Mouse (Mus musculus) kidney, postnatal 14 days (tissue): Measurements from ENCODE around the gene Gjc1.
A peak's percentile ranks its signal among the peaks of the same experiment; 100 is the strongest.

Source experiments
- DNase-seq: peaks from one replicate; pipeline ENCODE4 v3.0.0; 2022; ENCODE audit warnings: mixed read lengths

The Gjc1 gene

DNA sequence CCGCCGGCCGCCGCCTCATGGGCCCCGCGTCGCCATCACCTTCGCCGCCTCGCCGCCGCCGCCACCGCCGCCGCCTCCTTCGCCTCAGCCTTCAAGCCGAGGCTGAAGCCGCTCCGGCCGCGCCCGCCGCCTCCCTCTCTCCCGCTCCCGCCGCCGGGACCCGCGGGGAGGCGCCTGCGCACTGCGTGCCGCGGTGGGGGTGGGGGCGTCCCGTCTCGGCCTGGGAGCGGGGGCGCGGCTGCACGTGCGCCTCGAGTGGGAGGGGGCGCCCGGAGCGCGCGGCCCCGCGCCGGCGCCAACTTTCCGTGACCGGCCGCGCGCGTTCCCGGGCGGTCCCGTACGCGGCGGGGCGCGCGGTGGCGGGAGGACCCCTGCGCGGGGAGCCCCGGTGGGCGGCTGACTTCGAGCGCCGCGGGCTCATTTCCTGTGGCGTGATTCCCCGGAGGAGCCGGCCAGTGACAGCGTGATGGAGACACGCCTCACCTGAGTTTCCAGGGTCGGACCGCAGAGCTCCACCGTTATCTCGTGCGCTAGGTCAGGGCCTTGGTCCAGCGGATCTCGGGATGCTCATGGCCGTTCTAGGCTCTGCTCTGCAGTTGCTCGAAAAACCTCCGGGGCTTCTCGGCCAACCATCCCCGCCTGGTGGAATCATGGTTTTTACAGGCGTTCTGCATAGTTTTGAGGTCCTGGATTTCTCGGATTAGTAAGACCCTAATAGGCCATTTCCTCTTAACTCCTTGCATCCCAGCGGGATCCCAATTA is at the start of gene Gjc1:
Gene Gjc1 (minus strand): TSS at position 680 of the 762 bp plus-strand sequence.
- peak; percentile 79 for DNase-seq

DNA sequence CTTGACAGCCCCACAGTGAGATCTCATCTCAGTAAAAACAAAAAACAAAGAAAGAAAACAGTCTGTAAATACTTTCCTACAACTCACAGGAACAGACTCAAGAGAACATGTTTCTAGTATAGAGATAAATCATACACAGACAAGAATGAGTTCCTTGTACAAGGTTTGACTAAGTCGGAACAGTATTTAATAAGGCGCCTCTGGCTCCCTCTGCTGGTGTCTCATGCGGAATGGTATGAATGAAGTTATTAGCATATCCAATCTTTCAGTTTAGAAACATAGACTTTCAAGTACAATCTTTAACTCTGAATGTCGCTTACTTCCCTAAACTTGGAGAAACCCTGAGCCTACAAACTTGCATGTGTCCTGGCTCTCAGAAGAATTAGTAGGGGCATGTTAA is 44.8 kb upstream of the Gjc1 start:
- DNase-seq: peak; percentile 81

DNA sequence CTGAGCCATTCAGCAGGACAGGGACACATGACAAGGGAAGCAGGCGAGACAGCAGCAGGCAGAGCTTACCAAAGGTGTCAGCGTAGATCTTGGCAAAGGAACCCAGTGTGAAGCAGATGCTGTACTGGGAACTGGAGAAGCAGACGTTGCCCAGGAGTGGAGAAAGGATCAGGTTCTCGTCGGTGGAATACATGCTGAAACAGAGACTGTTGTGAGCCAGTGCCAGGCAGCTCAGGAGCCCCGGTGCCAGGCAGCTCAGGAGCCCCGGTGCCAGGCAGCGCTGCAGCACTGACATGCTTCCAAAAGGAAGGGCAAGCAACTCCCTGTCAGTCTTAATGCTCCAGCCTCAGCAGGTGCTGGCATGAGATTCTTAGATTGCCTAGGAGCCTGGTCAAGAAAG is 40.4 kb upstream of the Gjc1 start:
- DNase-seq: no peak

DNA sequence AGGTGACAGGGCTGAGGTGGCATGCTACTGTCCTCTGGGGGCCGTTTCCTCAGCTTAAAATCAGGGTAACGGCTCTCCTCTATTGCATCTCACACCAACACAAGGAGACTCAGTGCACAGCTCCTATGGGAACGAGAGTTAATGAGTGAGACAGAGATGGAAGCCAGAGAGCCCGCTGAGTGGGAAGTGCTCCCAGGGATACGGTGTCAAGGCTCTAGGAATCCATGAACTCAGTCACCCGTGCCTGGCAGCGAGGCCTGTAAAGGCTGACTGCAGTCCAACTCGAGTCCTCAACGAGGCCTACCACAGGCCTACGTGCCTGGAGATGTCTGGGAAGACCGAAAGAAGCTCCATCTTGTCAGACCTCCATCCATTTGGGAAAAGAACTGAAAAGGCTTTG is 39.5 kb upstream of the Gjc1 start:
- DNase-seq: no peak

GRCm38 (mm10) chr11:102855941-102856340 is 36.4 kb upstream of the Gjc1 start:
- DNase-seq: no peak

GRCm38 (mm10) chr11:102853760-102854159 is 34.3 kb upstream of the Gjc1 start:
- DNase-seq: no peak

DNA sequence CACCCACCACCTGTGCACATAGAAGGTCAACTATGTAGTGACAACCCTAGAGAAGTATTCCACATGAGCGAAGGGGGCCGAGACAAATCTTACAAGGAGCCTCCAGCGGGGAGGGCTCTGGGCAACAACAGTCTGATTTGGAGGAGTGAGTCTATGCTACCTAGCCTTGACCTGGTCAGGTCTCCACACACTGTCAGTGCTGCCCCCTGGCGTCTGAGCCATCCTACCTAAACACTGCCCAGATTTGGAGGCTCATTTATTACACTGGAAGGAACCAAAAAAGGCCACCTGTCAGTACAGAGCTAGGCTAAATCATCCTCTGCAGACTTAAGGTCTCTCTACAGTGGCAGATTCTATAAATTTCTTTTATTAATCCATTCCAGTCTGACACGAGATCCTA is 32.4 kb upstream of the Gjc1 start:
- peak; percentile 73 for DNase-seq

- DNase-seq: no peak
Measured at GRCm38 (mm10) chr11:102845926-102846325, 26.4 kb upstream of the Gjc1 start.

DNA sequence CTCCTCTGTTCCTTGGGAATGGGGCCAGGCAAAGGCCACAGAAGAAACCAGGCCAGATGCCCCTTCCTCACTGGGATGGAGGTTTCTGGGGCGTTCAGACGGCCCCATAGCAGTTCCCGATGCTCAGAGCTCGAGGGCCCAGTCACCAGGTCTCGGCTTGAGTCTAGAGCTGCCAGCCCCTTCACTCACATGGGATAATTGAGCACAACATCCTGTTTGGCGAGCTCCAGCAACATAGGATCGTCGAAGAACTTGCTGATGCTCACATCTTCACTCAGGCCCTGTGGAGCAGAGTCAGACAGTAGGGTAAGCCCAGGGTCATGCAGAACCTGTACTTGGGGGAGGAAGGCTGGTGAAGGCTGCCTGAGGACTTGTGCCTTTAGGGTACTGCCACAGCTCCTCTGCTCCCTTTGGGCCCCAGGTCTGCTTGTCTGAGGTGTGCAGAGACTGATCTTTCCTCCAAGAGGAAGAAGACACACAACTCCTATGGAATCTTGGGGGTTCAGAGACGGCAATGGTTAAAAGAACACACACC is 19.2 kb upstream of the Gjc1 start:
- DNase-seq: no peak

DNA sequence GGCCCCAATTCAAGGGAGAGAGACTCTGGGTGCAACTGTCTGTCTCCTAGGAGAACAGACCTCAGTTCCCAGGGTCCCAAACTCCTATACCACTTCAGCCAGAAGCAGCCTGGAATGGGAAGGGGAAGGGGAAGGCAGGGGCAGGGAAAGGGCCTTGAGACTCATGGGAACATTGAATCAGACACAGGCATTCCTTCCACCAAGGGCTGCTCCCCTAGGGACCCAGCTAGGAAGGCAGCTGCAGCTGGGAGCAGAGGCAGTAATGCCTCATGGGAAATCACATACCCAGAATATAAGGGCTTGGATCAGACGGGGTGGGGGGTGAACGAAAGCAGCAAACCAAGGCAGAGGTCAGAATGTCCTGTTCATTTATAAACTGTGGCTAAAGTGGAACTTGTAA is 18.6 kb upstream of the Gjc1 start:
- DNase-seq: peak; percentile 55

DNA sequence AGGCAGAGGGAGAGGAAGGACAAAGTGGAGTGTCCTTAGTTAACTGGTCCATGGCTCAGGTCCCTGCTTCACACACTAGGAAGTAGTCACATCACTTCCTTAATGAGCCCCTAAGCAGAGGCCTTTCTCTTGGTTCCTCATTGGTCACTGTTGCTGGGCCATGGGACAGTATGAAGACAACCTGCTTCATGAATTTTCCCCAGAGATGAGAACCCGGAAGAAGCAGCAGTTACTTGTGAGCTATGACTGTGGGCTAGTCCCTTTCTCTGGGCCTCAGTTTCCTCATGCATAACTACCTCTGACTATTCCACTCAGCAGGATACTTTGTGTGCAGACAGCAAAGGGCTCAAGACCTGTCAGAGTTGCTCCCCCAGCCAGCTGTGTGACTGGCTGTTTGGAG is 17.9 kb upstream of the Gjc1 start:
- no peak for DNase-seq

GRCm38 (mm10) chr11:102836146-102836545 is 16.6 kb upstream of the Gjc1 start:
- no peak for DNase-seq

- DNase-seq: no peak
Measured at GRCm38 (mm10) chr11:102835549-102835948, 16.0 kb upstream of the Gjc1 start, which contains the start of gene Higd1b. Higd1b (plus strand) TSS chr11:102835849.

DNA sequence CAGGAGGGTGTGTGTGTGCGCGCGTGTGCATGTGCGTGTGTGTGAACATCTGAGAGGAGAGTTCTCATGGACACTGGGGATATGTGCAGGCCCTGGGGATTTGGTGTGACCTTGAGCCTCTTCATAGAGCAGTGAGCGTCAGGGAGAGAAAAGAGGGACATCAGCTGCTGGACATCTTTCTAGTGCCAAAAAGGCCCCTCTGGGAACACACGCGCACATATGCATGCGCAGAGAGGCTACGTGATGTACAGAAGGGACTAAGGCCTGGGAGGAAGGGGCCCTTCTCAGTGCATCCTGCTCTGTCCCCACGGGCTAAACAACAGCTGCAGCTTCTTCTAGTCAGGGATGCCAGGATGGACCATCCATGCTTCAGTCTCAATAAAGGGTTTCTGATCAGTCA is 14.7 kb upstream of the Gjc1 start:
- DNase-seq: no peak

DNA sequence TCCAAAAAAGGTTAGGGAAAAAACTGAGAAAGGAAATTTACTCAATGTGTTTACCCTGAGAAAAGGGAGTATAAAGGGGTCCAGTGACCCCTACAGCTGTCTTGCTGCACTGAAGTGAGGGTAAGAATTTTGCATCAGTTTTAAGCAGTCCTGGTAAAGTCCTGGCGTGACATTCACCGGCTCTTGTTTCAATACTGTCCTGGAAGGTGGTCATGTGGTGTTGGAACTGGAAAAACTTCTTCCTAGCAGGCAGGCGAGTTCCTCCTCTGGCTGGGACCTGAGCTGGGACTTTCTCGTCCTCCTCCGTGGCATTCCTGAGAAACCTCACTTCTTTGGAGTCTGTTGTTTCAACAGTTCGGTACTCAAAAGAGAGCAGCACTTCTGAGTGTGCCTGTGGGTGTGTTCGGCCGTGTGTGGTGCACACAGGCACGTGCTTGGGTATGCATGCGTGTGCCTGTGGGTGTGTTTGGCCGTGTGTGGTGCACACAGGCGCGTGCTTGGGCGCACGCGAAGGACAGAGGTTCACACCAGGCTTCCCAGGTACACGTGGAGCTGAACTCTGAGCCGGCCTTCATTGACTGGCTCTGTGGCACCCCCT is 13.3 kb upstream of the Gjc1 start:
- no peak for DNase-seq

GRCm38 (mm10) chr11:102830276-102830675 is 10.8 kb upstream of the Gjc1 start:
- DNase-seq: no peak

GRCm38 (mm10) chr11:102827097-102827496 is 7.6 kb upstream of the Gjc1 start:
- DNase-seq: no peak

DNA sequence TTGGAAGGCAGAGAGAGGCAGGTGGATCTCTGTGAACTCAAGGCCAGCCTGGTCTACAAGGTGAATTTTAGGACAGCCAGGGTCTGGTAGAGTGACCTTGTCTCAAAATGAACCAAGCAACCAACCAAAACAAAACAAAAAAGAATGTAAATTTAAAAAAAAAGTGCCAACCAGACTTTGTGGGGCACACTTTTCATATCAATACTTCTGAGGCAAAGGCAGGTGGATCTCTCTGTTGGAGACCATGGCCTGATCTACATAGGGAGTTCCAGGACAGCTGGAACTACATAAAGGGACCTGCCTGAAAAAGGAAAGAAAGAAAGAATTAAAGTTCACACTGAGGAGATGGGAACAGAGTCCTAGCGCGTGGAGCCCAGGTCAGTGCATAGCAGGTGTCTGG is 7.0 kb upstream of the Gjc1 start:
- DNase-seq: no peak

DNA sequence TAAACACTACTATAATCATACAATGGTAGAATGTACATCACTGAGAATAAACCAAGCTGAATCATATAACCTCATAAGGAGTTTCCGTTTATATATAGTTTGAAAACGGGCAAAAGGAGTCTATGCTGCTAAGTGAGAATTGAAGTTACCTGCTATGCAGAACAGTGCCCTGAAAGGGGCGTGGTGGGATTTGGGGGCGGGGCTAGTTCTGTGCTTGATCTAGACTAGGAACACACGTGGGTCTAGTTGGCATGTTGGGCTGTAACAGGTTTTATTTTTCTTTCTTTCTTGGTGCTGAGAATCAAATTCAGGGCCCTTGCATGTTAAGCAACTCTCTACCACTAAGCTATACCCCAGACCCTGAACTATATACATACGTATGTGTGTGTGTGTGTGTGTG is 1.7 kb upstream of the Gjc1 start:
- no peak for DNase-seq

DNA sequence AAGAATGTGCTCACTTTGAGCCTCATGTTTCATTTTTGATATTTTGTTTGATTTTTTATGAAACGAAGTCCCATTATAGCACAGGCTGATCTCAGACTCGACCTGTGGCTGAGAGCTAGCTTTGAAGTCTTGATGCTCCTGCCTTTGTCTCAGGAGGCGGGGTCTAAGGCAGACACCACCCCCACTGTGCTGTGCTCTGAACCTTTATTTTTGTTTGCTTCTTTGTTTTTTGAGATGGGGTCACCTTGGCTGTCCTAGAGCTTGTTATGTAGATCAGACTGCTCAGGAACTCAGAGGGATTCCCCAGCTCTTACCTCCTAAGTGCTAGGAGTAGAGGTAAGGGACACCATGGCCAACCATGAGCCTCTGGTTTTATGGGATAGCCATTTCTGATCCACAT is 932 bp upstream of the Gjc1 start:
- DNase-seq: no peak

DNA sequence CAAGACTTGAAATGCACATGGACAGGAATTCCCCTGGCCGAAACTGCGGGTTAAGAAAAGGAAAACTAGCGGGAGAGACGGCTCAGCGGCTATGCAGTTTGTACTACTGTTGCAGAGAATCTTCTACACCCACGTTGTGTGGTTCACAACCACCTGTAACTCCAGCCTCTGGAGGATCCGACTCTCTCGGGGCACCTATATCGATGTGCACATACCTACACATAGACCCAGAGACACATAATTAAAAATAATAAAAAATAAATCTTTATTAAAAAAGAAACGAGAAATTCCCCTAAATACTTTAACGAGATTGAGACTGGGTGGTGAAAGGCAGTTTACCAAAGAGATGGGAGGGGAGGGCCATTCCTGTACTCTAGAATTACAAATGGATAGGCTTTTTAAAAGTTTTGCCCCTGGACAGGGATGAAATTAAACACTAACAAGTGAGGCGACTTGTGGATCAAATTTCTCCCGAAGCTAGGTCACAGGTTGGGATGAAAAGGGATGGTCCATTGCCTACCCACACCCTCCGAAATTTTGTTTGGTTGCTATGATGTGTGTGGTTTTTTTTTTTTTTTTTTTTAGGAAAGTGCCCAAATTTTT is 384 bp upstream of the Gjc1 start:
- DNase-seq: no peak

DNA sequence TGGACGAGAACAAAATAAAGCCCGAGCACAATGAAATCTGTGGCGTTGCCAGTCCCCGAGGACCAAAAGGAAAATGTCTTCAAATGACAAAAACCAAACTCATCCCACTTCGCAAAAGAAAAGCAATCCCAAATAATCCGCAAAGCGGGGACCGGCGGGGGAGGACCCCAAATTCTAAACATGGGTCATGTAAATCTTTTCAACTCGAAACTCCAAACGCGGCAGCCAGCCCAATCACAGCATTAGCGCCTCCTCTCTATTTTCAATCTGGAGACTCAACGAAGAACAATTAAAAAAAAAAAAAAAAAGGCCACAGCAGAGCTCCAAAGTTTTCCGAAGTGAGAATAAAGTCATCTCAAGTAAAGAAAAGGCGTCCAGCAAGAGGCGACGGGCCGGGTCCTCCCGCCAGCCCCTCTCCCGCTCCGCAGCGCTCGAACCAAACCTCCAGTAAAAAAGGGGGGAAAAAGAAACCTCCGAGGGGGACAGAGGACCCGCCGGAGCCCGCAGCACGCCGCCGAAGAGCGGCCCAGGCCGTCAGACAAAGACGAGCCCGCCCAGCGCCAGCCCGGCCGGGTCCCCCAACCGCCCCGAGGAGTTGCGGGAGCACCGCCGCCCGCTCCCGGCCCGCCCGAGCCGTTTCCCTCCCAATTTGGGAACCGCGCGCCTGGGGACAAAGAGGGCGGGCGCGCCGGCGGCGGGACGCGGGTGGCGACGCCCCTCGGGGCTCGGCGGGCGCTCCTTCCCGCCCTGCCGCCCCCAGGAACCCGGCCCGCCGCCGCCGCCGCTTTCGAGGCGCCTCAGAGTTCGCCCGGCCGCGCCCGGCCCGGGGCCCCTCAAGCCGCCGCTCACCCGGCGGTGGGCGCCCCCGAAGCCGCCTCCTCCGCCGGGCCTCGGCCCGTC is 1.1 kb downstream of the Gjc1 start:
- peak; percentile 44 for DNase-seq

GRCm38 (mm10) chr11:102814881-102815280 is 4.6 kb downstream of the Gjc1 start:
- DNase-seq: no peak
